13 mouse cellular contexts compared by ENCODE assay signal in the genomic region with DNA sequence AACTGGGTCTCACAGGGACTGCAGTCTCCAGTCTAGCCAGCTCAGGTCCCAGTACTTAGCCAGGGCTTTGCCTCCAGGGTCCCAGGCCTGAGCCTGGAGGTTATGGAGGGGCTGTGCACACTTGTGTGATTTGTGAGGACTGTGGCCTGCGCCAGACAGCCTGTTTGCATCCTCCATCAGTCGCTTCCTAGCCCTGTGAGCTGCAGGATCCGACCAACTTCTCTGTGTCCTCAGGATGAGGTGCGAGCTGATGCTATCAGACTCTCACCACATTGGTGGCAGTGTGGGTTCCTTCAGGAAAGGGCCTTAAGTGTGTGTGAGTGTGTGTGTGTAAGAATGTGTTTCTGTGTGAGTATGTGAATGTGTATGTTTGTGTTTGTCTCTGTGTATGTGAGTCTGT. TPM values are rescaled to one million over a fixed set of nuclear protein-coding genes. Genes with fewer than 3 reads are reported as not detected.
DNase-seq lines count a peak whose midpoint lies in the region; ATAC-seq and TF ChIP-seq lines count a peak whose summit lies in the region.
"Had no signal": no experiment of that assay in that cellular context is flagged by ENCODE, and none has a peak within 500 bp of the region (broad histone marks: within the 10 kb centered on the region; RNA-seq: fewer than 3 reads in every experiment).

No protein-coding gene starts in this region.

- H3K27me3 ChIP-seq in kidney, postnatal 0 days (ENCODE audit: insufficient read depth, low read length) = no peaks in the 10 kb centered on the region
- no peaks in the 10 kb centered on the region for H3K27me3 ChIP-seq in embryonic facial prominence, embryonic 13.5 days
- no peaks in the 10 kb centered on the region for H3K27me3 ChIP-seq in forebrain, embryonic 16.5 days (replicated peaks; ENCODE audit: control insufficient read depth, insufficient read depth, low read length)
- no peaks in the 10 kb centered on the region for H3K27me3 ChIP-seq in midbrain, embryonic 14.5 days (ENCODE audit: control insufficient read depth, insufficient read depth, low read length)
- no peaks in the 10 kb centered on the region for H3K27me3 ChIP-seq in thymus, adult 2 months (ENCODE audit: control insufficient read depth, insufficient read depth, low read length)

- WGBS in kidney, postnatal 0 days = 68% methylated on average over 4 of the region's 4 CpGs
- WGBS in embryonic facial prominence, embryonic 13.5 days = 52% methylated on average over 4 of the region's 4 CpGs
- WGBS in forebrain, embryonic 16.5 days = 69% methylated on average over 4 of the region's 4 CpGs
- 60% methylated on average over 4 of the region's 4 CpGs for WGBS in midbrain, embryonic 14.5 days
- WGBS in thymus, adult 2 months = 37% methylated on average over 4 of the region's 4 CpGs

- no peaks in the 10 kb centered on the region for H3K9me3 ChIP-seq in kidney, postnatal 0 days (replicated peaks; ENCODE audit: low read length)
- no peaks in the 10 kb centered on the region for H3K9me3 ChIP-seq in embryonic facial prominence, embryonic 13.5 days
- no peaks in the 10 kb centered on the region for H3K9me3 ChIP-seq in forebrain, embryonic 16.5 days (ENCODE audit: control insufficient read depth, low read length)
- H3K9me3 ChIP-seq in midbrain, embryonic 14.5 days (ENCODE audit: control insufficient read depth, low read length) = no peaks in the 10 kb centered on the region

- no peak for TF ChIP-seq POLR2A in thymus, adult 2 months (IDR thresholded peaks at IDR 0.05; ENCODE audit: control insufficient read depth, extremely low read depth, insufficient read depth, low read length, poor library complexity)

- H3K27ac ChIP-seq in kidney, postnatal 0 days = peak overlapping the region; percentile 68; the same call in 1 of the 2 replicates
- peak overlapping the region; percentile 65 for H3K27ac ChIP-seq in embryonic facial prominence, embryonic 13.5 days
- H3K27ac ChIP-seq in forebrain, embryonic 16.5 days (ENCODE audit: low read length) = peak overlapping the region; percentile 41; the same call in 1 of the 2 replicates
- H3K27ac ChIP-seq in midbrain, embryonic 14.5 days (replicated peaks; ENCODE audit: low read depth, low read length) = 0 out of 2 replicates have a peak overlapping the region, but pooled peaks have one; percentile 60
- H3K27ac ChIP-seq in thymus, adult 2 months (ENCODE audit: control insufficient read depth, insufficient read depth, low read length) = no peak overlapping the region
- H3K27ac ChIP-seq: left cerebral cortex, adult 2 months had no signal

- no peak overlapping the region for H3K4me2 ChIP-seq in kidney, postnatal 0 days (ENCODE audit: low read length)
- H3K4me2 ChIP-seq in embryonic facial prominence, embryonic 13.5 days = no peak overlapping the region
- no peak overlapping the region for H3K4me2 ChIP-seq in forebrain, embryonic 16.5 days (ENCODE audit: low read length)
- H3K4me2 ChIP-seq in midbrain, embryonic 14.5 days (ENCODE audit: low read length) = no peak overlapping the region

- no peak for ATAC-seq in kidney, postnatal 0 days (replicated peaks; ENCODE audit: low FRiP score, low read depth)
- ATAC-seq in embryonic facial prominence, embryonic 13.5 days (ENCODE audit: insufficient number of reproducible peaks, insufficient read depth, low FRiP score, low TSS enrichment, low read depth) = no peak
- ATAC-seq in forebrain, embryonic 16.5 days = no peak
- ATAC-seq in midbrain, embryonic 14.5 days (ENCODE audit: low FRiP score, low TSS enrichment) = no peak
- ATAC-seq: lung, postnatal 0 days had no signal

- no peak for DNase-seq in kidney, postnatal 0 days (ENCODE audit: low spot score)
- DNase-seq in kidney, adult 11 months = no peak
- DNase-seq in midbrain, embryonic 14.5 days = no peak
- no peak for DNase-seq in cerebellum, postnatal 4 days (ENCODE audit: low spot score in 2 of 2)
- DNase-seq in thymus, adult 2 months = no peak
- DNase-seq: adrenal gland, postnatal 14 days; gastrocnemius, postnatal 36 days; heart, postnatal 36 days; kidney, postnatal 36 days had no signal

- no peak overlapping the region for H3K4me3 ChIP-seq in kidney, postnatal 0 days (replicated peaks; ENCODE audit: low read depth, low read length)
- H3K4me3 ChIP-seq in embryonic facial prominence, embryonic 13.5 days = no peak overlapping the region
- H3K4me3 ChIP-seq in forebrain, embryonic 16.5 days (replicated peaks; ENCODE audit: low read length) = no peak overlapping the region
- no peak overlapping the region for H3K4me3 ChIP-seq in midbrain, embryonic 14.5 days (replicated peaks; ENCODE audit: low read depth, low read length)
- H3K4me3 ChIP-seq in thymus, adult 2 months (ENCODE audit: control insufficient read depth, insufficient read depth, low read length) = no peak overlapping the region
- H3K4me3 ChIP-seq: left cerebral cortex, adult 2 months had no signal

- no peaks in the 10 kb centered on the region for H3K36me3 ChIP-seq in kidney, postnatal 0 days (ENCODE audit: insufficient read depth, low read length)
- no peaks in the 10 kb centered on the region for H3K36me3 ChIP-seq in embryonic facial prominence, embryonic 13.5 days
- no peaks in the 10 kb centered on the region for H3K36me3 ChIP-seq in forebrain, embryonic 16.5 days (ENCODE audit: control insufficient read depth, insufficient read depth)
- H3K36me3 ChIP-seq in midbrain, embryonic 14.5 days (ENCODE audit: control insufficient read depth, insufficient read depth, low read length) = no peaks in the 10 kb centered on the region
- no peaks in the 10 kb centered on the region for H3K36me3 ChIP-seq in thymus, adult 2 months (ENCODE audit: control insufficient read depth, insufficient read depth, low read length)

- no peak overlapping the region for H3K9ac ChIP-seq in kidney, postnatal 0 days (ENCODE audit: low read depth, low read length)
- H3K9ac ChIP-seq in embryonic facial prominence, embryonic 13.5 days = peak overlapping the region; percentile 49
- H3K9ac ChIP-seq in forebrain, embryonic 16.5 days (replicated peaks; ENCODE audit: low read depth, low read length) = peak overlapping the region; percentile 43
- H3K9ac ChIP-seq in midbrain, embryonic 14.5 days (replicated peaks; ENCODE audit: low read length) = peak overlapping the region; percentile 27; the same call in 1 of the 2 replicates

- no peak for TF ChIP-seq CTCF in kidney, postnatal 0 days (IDR thresholded peaks at IDR 0.05; ENCODE audit: low read depth)
- no peak for TF ChIP-seq CTCF in thymus, adult 2 months (IDR thresholded peaks at IDR 0.05; ENCODE audit: borderline replicate concordance, control insufficient read depth, extremely low read depth, insufficient read depth, low read length, poor library complexity)

- peaks cover 20% of the 10 kb centered on the region; the same call in 1 of the 2 replicates for H3K4me1 ChIP-seq in kidney, postnatal 0 days (replicated peaks; ENCODE audit: insufficient read depth, low read length)
- peaks cover 50% of the 10 kb centered on the region for H3K4me1 ChIP-seq in embryonic facial prominence, embryonic 13.5 days
- H3K4me1 ChIP-seq in forebrain, embryonic 16.5 days (replicated peaks; ENCODE audit: control insufficient read depth, insufficient read depth, low read length) = peaks cover 24% of the 10 kb centered on the region
- peaks cover 30% of the 10 kb centered on the region for H3K4me1 ChIP-seq in midbrain, embryonic 14.5 days (ENCODE audit: control insufficient read depth, insufficient read depth, low read length)
- peaks cover 17% of the 10 kb centered on the region for H3K4me1 ChIP-seq in thymus, adult 2 months (replicated peaks; ENCODE audit: control insufficient read depth, insufficient read depth, low read length)

RNA-seq across cellular contexts. Expression of gene 1700001O22Rik, which starts 16.0 kb away (rescaled TPM):
- polyA plus RNA-seq in kidney, postnatal 0 days (2015; fragmentation: Nextera tagmentation; extraction: Ambion mirVana) = 4.6 TPM in 2 replicates
- polyA plus RNA-seq in embryonic facial prominence, embryonic 13.5 days (2015; fragmentation: Nextera tagmentation; extraction: Ambion mirVana) = 2.8 and 2.9 TPM in 2 replicates
- polyA plus RNA-seq in forebrain, embryonic 16.5 days (2015; fragmentation: Nextera tagmentation; extraction: Ambion mirVana) = 2.1 and 2.9 TPM in 2 replicates
- polyA plus RNA-seq in midbrain, embryonic 14.5 days (2014; fragmentation: Nextera tagmentation; extraction: Ambion mirVana) = 0.87 and 1.0 TPM in 2 replicates
- polyA plus RNA-seq in thymus, adult 2 months (2012; rRNA removed) = 4.0 and 5.2 TPM in 2 replicates

RNA-seq across cellular contexts. Expression of gene Ntmt1, which starts 20.2 kb away (rescaled TPM):
- 77.4 and 81.4 TPM in 2 replicates for polyA plus RNA-seq in kidney, postnatal 0 days (2015; fragmentation: Nextera tagmentation; extraction: Ambion mirVana)
- polyA plus RNA-seq in embryonic facial prominence, embryonic 13.5 days (2015; fragmentation: Nextera tagmentation; extraction: Ambion mirVana) = 94.9 and 105 TPM in 2 replicates
- polyA plus RNA-seq in forebrain, embryonic 16.5 days (2015; fragmentation: Nextera tagmentation; extraction: Ambion mirVana) = 120 and 121 TPM in 2 replicates
- polyA plus RNA-seq in midbrain, embryonic 14.5 days (2014; fragmentation: Nextera tagmentation; extraction: Ambion mirVana) = 114 and 122 TPM in 2 replicates
- 30.5 and 33.9 TPM in 2 replicates for polyA plus RNA-seq in thymus, adult 2 months (2012; rRNA removed)

RNA-seq across cellular contexts. Expression of gene Asb6, which starts 42.7 kb away (rescaled TPM):
- 26.1 and 26.9 TPM in 2 replicates for polyA plus RNA-seq in kidney, postnatal 0 days (2015; fragmentation: Nextera tagmentation; extraction: Ambion mirVana)
- 39.5 and 47.3 TPM in 2 replicates for polyA plus RNA-seq in embryonic facial prominence, embryonic 13.5 days (2015; fragmentation: Nextera tagmentation; extraction: Ambion mirVana)
- 41.2 and 47.2 TPM in 2 replicates for polyA plus RNA-seq in forebrain, embryonic 16.5 days (2015; fragmentation: Nextera tagmentation; extraction: Ambion mirVana)
- 38.5 and 42.7 TPM in 2 replicates for polyA plus RNA-seq in midbrain, embryonic 14.5 days (2014; fragmentation: Nextera tagmentation; extraction: Ambion mirVana)
- polyA plus RNA-seq in thymus, adult 2 months (2012; rRNA removed) = 97.6 and 103 TPM in 2 replicates

RNA-seq across cellular contexts. Expression of gene Prrx2, which starts 47.3 kb away (rescaled TPM):
- polyA plus RNA-seq in kidney, postnatal 0 days (2015; fragmentation: Nextera tagmentation; extraction: Ambion mirVana) = 5.8 and 6.9 TPM in 2 replicates
- 103 and 107 TPM in 2 replicates for polyA plus RNA-seq in embryonic facial prominence, embryonic 13.5 days (2015; fragmentation: Nextera tagmentation; extraction: Ambion mirVana)
- 1.9 and 4.0 TPM in 2 replicates for polyA plus RNA-seq in forebrain, embryonic 16.5 days (2015; fragmentation: Nextera tagmentation; extraction: Ambion mirVana)
- polyA plus RNA-seq in midbrain, embryonic 14.5 days (2014; fragmentation: Nextera tagmentation; extraction: Ambion mirVana) = 1.4 and 2.2 TPM in 2 replicates
- 2.2 and 2.5 TPM in 2 replicates for polyA plus RNA-seq in thymus, adult 2 months (2012; rRNA removed)
